Mouse (Mus musculus) layer of hippocampus, postnatal 36 days (tissue): Measurements from ENCODE around the gene Foxi1. TPM values are rescaled to one million over a fixed set of nuclear protein-coding genes. Genes with fewer than 3 reads are reported as not detected.

Experiments
- DNase-seq, 2 experiments: peaks; one replicate each; pipeline ENCODE4 v3.0.0; 2022
- total RNA-seq, 2 experiments: library from RNA; stranded (reverse); gene quantifications; 2 replicates each; pipeline ENCODE4 v1.2.3; 2021

Gene Foxi1
- total RNA-seq, 2 experiments from 2014 or later = not detected

- DNase-seq = no peak
Observed at GRCm38 (mm10) chr11:34155235-34155634, 52.7 kb downstream of the Foxi1 start.

Other genes with a start within 250 kb of the Foxi1 start
- gene Kcnmb1, start 245.1 kb downstream of the Foxi1 start, total RNA-seq = under 1 TPM; 0.20 TPM
- 10 to 100 TPM; 20.6 to 21.0 TPM for gene Kcnip1, start 214.9 kb downstream of the Foxi1 start, total RNA-seq
- 1 to 10 TPM; 3.9 to 6.1 TPM for gene Lcp2, start 161.2 kb downstream of the Foxi1 start, total RNA-seq
- gene 4930469K13Rik, start 109.5 kb downstream of the Foxi1 start, total RNA-seq = not detected
- under 1 TPM; 0.78 to 0.97 TPM for gene Fam196b, start 106.7 kb upstream of the Foxi1 start, total RNA-seq